Mouse (Mus musculus): ENCODE data around the gene Stat6. TPM values are rescaled to one million over a fixed set of nuclear protein-coding genes. Genes with fewer than 3 reads are reported as not detected.
A peak's percentile ranks its signal among the peaks of the same experiment; 100 is the strongest.
"Not testable (repeated sequence)": the region's sequence is repeated elsewhere in the genome, so short reads cannot be mapped to it uniquely, and the experiment has no call there.

The Stat6 gene
- polyA plus RNA-seq, 1 experiment, result 8.7 TPM

DNA sequence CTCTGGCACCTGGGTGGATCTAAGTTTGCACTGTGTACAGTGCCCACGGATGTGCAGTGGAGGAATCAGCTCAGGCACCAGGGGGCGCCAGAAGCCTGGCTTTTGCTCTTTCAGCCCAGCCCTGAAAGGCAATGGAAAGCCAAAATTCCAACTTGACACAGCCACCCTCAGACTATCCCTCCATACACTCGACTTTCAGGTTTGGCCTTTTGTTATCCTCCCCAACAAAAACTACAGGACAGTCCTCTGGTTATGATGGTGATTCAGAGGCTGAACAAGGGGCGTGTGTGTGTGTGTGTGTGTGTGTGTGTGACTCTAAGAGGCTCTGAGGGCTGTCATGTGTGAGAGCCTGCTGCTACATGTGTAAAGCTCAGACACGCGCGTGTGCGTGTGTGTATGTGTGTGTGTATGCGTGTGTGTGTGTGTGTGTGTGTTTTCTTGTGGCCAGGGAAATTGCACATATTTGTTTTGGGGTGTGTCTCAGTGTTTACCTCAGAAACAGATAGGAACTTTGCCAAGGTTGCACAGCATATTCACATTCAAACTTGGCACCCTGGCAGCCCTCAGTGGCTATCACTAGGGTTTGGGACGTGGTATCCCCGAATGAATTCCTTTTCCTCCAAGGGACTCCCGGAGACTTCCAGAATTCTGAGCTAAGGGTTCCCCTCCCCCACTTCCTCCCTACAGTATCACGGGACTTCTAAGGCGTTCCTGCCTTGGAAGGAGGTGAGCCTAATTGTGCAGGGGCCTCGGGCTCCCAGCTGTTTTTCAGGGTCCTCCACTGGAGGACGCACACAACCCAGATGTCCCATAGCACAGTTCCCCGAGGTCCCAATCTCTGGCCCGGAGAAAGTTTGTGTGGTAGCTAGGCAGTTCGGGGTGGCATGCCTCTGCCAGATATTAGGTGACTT, 670 bp upstream of the Stat6 start:
- Histone ChIP-seq H3K27ac (ENCODE audit: insufficient read depth, low read length) (0 out of 2 replicates have a peak overlapping the region, but pooled peaks have one; percentile 5), H3K4me3 (replicated peaks; ENCODE audit: insufficient read depth, low read depth, low read length) (peak overlapping the region; percentile 43), H3K27me3 (ENCODE audit: control insufficient read depth, insufficient read depth, low read length) (no peaks in the 10 kb centered on the region), H3K4me1 (ENCODE audit: control insufficient read depth, insufficient read depth, low read length) (peaks cover 3% of the 10 kb centered on the region; the same call in 1 of the 2 replicates)
- TF ChIP-seq POLR2A (IDR thresholded peaks at IDR 0.05; ENCODE audit: borderline replicate concordance, insufficient read depth, low read length) (no peak), CTCF (IDR thresholded peaks at IDR 0.05; ENCODE audit: borderline replicate concordance, insufficient read depth, low read depth, low read length) (peak; percentile 99)
- WGBS, result 7% methylated on average over 19 of the region's 19 CpGs
- peak; percentile 84 to 90 for DNase-seq

GRCm38 (mm10) chr10:127643553-127644238, 910 bp downstream of the Stat6 start:
- TF ChIP-seq POLR2A (IDR thresholded peaks at IDR 0.05; ENCODE audit: borderline replicate concordance, insufficient read depth, low read length) (no peak), CTCF (IDR thresholded peaks at IDR 0.05; ENCODE audit: borderline replicate concordance, insufficient read depth, low read depth, low read length) (no peak)
- H3K4me1 ChIP-seq (ENCODE audit: control insufficient read depth, insufficient read depth, low read length), result peaks cover 3% of the 10 kb centered on the region; the same call in 1 of the 2 replicates
- peak in 1 of 2 experiments; percentile 39 for DNase-seq
- no peak overlapping the region for H3K27ac ChIP-seq (ENCODE audit: insufficient read depth, low read length)
- no peaks in the 10 kb centered on the region for H3K27me3 ChIP-seq (ENCODE audit: control insufficient read depth, insufficient read depth, low read length)
- 22% methylated on average over 25 of the region's 25 CpGs for WGBS
- H3K4me3 ChIP-seq (replicated peaks; ENCODE audit: insufficient read depth, low read depth, low read length), result peak overlapping the region; percentile 51

DNA sequence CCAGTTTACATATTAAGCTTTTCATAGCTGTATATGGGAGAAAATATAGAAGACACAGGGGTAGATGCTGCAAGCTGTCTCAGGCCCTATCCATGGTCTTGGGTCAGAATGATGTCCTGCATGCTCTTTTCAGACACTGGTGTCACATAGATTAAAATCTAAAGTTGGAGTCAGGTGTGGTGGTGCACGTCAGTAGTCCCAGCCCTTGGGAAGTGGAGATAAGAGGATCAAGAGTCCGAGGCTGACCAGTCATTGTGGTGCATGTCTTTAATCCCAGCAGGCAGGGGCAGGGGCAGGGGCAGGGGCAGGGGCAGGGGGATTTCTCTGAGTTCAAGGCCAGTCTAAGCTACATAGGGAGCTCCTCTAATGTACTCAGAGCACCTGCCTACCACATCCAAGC, 3.0 kb downstream of the Stat6 start:
- peaks cover 3% of the 10 kb centered on the region; the same call in 1 of the 2 replicates for H3K4me1 ChIP-seq (ENCODE audit: control insufficient read depth, insufficient read depth, low read length)
- no peak overlapping the region for H3K27ac ChIP-seq (ENCODE audit: insufficient read depth, low read length)
- TF ChIP-seq POLR2A (IDR thresholded peaks at IDR 0.05; ENCODE audit: borderline replicate concordance, insufficient read depth, low read length) (no peak), CTCF (IDR thresholded peaks at IDR 0.05; ENCODE audit: borderline replicate concordance, insufficient read depth, low read depth, low read length) (no peak)
- DNase-seq, result no peak
- H3K4me3 ChIP-seq (replicated peaks; ENCODE audit: insufficient read depth, low read depth, low read length), result no peak overlapping the region
- 77% methylated on average over 2 of the region's 2 CpGs for WGBS
- H3K27me3 ChIP-seq (ENCODE audit: control insufficient read depth, insufficient read depth, low read length), result no peaks in the 10 kb centered on the region

GRCm38 (mm10) chr10:127652906-127653638, 10.3 kb downstream of the Stat6 start:
- TF ChIP-seq POLR2A (IDR thresholded peaks at IDR 0.05; ENCODE audit: borderline replicate concordance, insufficient read depth, low read length), result no peak
- no peak for TF ChIP-seq CTCF (IDR thresholded peaks at IDR 0.05; ENCODE audit: borderline replicate concordance, insufficient read depth, low read depth, low read length)
- H3K4me3 ChIP-seq (replicated peaks; ENCODE audit: insufficient read depth, low read depth, low read length), result no peak overlapping the region

GRCm38 (mm10) chr10:127654970-127655579, 12.3 kb downstream of the Stat6 start:
- H3K4me1 ChIP-seq (ENCODE audit: control insufficient read depth, insufficient read depth, low read length), result peaks cover 3% of the 10 kb centered on the region; the same call in 1 of the 2 replicates
- 78% methylated on average over 16 of the region's 16 CpGs for WGBS
- no peak overlapping the region for H3K4me3 ChIP-seq (replicated peaks; ENCODE audit: insufficient read depth, low read depth, low read length)
- TF ChIP-seq POLR2A (IDR thresholded peaks at IDR 0.05; ENCODE audit: borderline replicate concordance, insufficient read depth, low read length) (no peak), CTCF (IDR thresholded peaks at IDR 0.05; ENCODE audit: borderline replicate concordance, insufficient read depth, low read depth, low read length) (no peak)
- H3K27ac ChIP-seq (ENCODE audit: insufficient read depth, low read length), result no peak overlapping the region
- no peak for DNase-seq
- H3K27me3 ChIP-seq (ENCODE audit: control insufficient read depth, insufficient read depth, low read length), result no peaks in the 10 kb centered on the region; the same call in 1 of the 2 replicates

More at GRCm38 (mm10) chr10:127652906-127653638, 10.3 kb downstream of the Stat6 start:
- WGBS, result 52% methylated on average over 21 of the region's 21 CpGs
- Histone ChIP-seq H3K27ac (ENCODE audit: insufficient read depth, low read length) (no peak overlapping the region), H3K4me1 (ENCODE audit: control insufficient read depth, insufficient read depth, low read length) (no peaks in the 10 kb centered on the region), H3K27me3 (ENCODE audit: control insufficient read depth, insufficient read depth, low read length) (no peaks in the 10 kb centered on the region; the same call in 1 of the 2 replicates)
- no peak for DNase-seq

DNA sequence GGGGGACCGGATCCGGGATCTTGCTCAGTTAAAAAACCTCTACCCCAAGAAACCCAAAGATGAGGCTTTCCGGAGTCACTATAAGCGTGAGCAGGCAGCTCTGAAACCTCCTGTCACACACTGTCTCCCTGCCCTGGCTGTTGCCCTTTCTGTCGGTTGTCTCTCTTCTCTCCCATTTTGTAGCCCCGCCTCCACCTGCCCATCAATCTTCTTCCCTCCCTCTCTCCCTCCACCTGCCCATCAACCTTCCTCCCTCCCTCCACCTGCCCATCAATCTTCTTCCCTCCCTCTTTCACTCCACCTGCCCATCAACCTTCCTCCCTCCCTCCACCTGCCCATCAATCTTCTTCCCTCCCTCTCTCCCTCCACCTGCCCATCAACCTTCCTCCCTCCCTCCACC, 14.8 kb downstream of the Stat6 start:
- not testable (repeated sequence) for DNase-seq; H3K27me3 ChIP-seq (ENCODE audit: control insufficient read depth, insufficient read depth, low read length); H3K27ac ChIP-seq (ENCODE audit: insufficient read depth, low read length); H3K4me3 ChIP-seq (replicated peaks; ENCODE audit: insufficient read depth, low read depth, low read length); H3K4me1 ChIP-seq (ENCODE audit: control insufficient read depth, insufficient read depth, low read length)
- WGBS, result 59% methylated on average over 6 of the region's 6 CpGs

GRCm38 (mm10) chr10:127658076-127658475, 15.3 kb downstream of the Stat6 start:
- peaks cover 13% of the 10 kb centered on the region for H3K4me1 ChIP-seq (ENCODE audit: control insufficient read depth, insufficient read depth, low read length)
- TF ChIP-seq POLR2A (IDR thresholded peaks at IDR 0.05; ENCODE audit: borderline replicate concordance, insufficient read depth, low read length) (no peak), CTCF (IDR thresholded peaks at IDR 0.05; ENCODE audit: borderline replicate concordance, insufficient read depth, low read depth, low read length) (no peak)
- no peak overlapping the region for H3K27ac ChIP-seq (ENCODE audit: insufficient read depth, low read length)
- DNase-seq, result no peak
- 43% methylated on average over 6 of the region's 6 CpGs for WGBS
- no peak overlapping the region for H3K4me3 ChIP-seq (replicated peaks; ENCODE audit: insufficient read depth, low read depth, low read length)
- H3K27me3 ChIP-seq (ENCODE audit: control insufficient read depth, insufficient read depth, low read length), result no peaks in the 10 kb centered on the region
